Mouse (Mus musculus) CH12.LX (cell line): Measurements from ENCODE around the gene Plxna1.

Experiments
- CTCF ChIP-seq, 2 experiments: IDR thresholded peaks in 1 of 2; conservative IDR thresholded peaks in 1 of 2; 2 replicates each; pipeline ENCODE4 v1.5.1; 2011 to 2012; ENCODE audit warnings: low read depth in 2 of 2, low read length in 2 of 2, improper control_type of control experiment in 1 of 2, inconsistent platforms in 1 of 2, mild to moderate bottlenecking in 1 of 2, moderate library complexity in 1 of 2
- MAX ChIP-seq: IDR thresholded peaks from 2 replicates; pipeline ENCODE4 v1.6.1; 2011; ENCODE audit warnings: low read length, improper control_type of control experiment
- MYC ChIP-seq: IDR thresholded peaks from 2 replicates; pipeline ENCODE4 v1.6.1; 2011; ENCODE audit warnings: low read depth, mild to moderate bottlenecking, improper control_type of control experiment, low read length
- NELFE ChIP-seq: IDR thresholded peaks from 2 replicates; pipeline ENCODE4 v1.6.1; 2011; ENCODE audit warnings: low read depth, low read length, improper control_type of control experiment
- TBP ChIP-seq: conservative IDR thresholded peaks from 2 replicates; pipeline ENCODE4 v1.6.1; 2011; ENCODE audit warnings: low read depth, low read length, improper control_type of control experiment
- UBTF ChIP-seq: IDR thresholded peaks from 2 replicates; pipeline ENCODE4 v1.6.1; 2012; ENCODE audit warnings: low read depth, mild to moderate bottlenecking, inconsistent platforms, low read length, improper control_type of control experiment, moderate library complexity

- TF ChIP-seq CTCF (conservative IDR thresholded peaks at IDR 0.05 in 1 of 2, IDR thresholded peaks at IDR 0.05 in 1 of 2; ENCODE audit: low read depth in 2 of 2, low read length in 2 of 2) (no peak), TBP (no peak), MAX (no peak), MYC (no peak), UBTF (no peak), NELFE (no peak)
These were observed 41.1 kb upstream of the Plxna1 start for GRCm38 (mm10) chr6:89403257-89404225.
